Comparison of ENCODE assay signal across 21 mouse cellular contexts in genomic region chr10:86852160-86852559, GRCm38 (mm10).
DNase-seq lines count a peak whose midpoint lies in the region; ATAC-seq and TF ChIP-seq lines count a peak whose summit lies in the region.
"Had no signal": no experiment of that assay in that cellular context is flagged by ENCODE, and none has a peak within 500 bp of the region (broad histone marks: within the 10 kb centered on the region; RNA-seq: fewer than 3 reads in every experiment).

No protein-coding gene starts in this region.

- no peak overlapping the region for H3K4me2 ChIP-seq in forebrain, embryonic 14.5 days (ENCODE audit: low read length)
- H3K4me2 ChIP-seq in forebrain, postnatal 0 days (ENCODE audit: low read depth), result no peak overlapping the region
- no peak overlapping the region for H3K4me2 ChIP-seq in hindbrain, embryonic 15.5 days
- H3K4me2 ChIP-seq in midbrain, postnatal 0 days (ENCODE audit: low read depth, low read length, poor library complexity, severe bottlenecking), result no peak overlapping the region
- H3K4me2 ChIP-seq: embryonic facial prominence, embryonic 13.5 days; forebrain, embryonic 13.5 days; heart, embryonic 13.5 days had no signal

- H3K9me3 ChIP-seq in forebrain, embryonic 14.5 days (replicated peaks; ENCODE audit: control insufficient read depth, low read length), result no peaks in the 10 kb centered on the region
- H3K9me3 ChIP-seq in forebrain, postnatal 0 days (ENCODE audit: low read length), result no peaks in the 10 kb centered on the region
- H3K9me3 ChIP-seq in hindbrain, embryonic 15.5 days, result no peaks in the 10 kb centered on the region
- no peaks in the 10 kb centered on the region for H3K9me3 ChIP-seq in hindbrain, embryonic 10.5 days
- no peaks in the 10 kb centered on the region for H3K9me3 ChIP-seq in midbrain, postnatal 0 days (ENCODE audit: low read length)
- H3K9me3 ChIP-seq: embryonic facial prominence, embryonic 13.5 days; forebrain, embryonic 13.5 days; G1E; heart, embryonic 13.5 days had no signal

- no peak overlapping the region for H3K27ac ChIP-seq in forebrain, embryonic 14.5 days (ENCODE audit: low read depth, low read length)
- no peak overlapping the region for H3K27ac ChIP-seq in forebrain, postnatal 0 days (ENCODE audit: low read depth, low read length)
- H3K27ac ChIP-seq in hindbrain, embryonic 15.5 days (replicated peaks), result no peak overlapping the region
- H3K27ac ChIP-seq in hindbrain, embryonic 10.5 days, result no peak overlapping the region
- no peak overlapping the region for H3K27ac ChIP-seq in midbrain, postnatal 0 days (ENCODE audit: low read depth, low read length)
- H3K27ac ChIP-seq: embryonic facial prominence, embryonic 13.5 days; forebrain, embryonic 13.5 days; heart, embryonic 13.5 days had no signal

- H3K4me3 ChIP-seq in forebrain, embryonic 14.5 days (ENCODE audit: low read depth, low read length), result no peak overlapping the region
- no peak overlapping the region for H3K4me3 ChIP-seq in forebrain, postnatal 0 days (ENCODE audit: low read depth, low read length)
- H3K4me3 ChIP-seq in hindbrain, embryonic 15.5 days, result no peak overlapping the region
- H3K4me3 ChIP-seq in hindbrain, embryonic 10.5 days, result no peak overlapping the region
- H3K4me3 ChIP-seq in midbrain, postnatal 0 days (ENCODE audit: low read depth, low read length), result no peak overlapping the region
- H3K4me3 ChIP-seq: embryonic facial prominence, embryonic 13.5 days; forebrain, embryonic 13.5 days; heart, embryonic 13.5 days had no signal

- H3K9ac ChIP-seq in forebrain, embryonic 14.5 days (ENCODE audit: low read length), result no peak overlapping the region
- no peak overlapping the region for H3K9ac ChIP-seq in forebrain, postnatal 0 days
- H3K9ac ChIP-seq in hindbrain, embryonic 15.5 days, result no peak overlapping the region
- H3K9ac ChIP-seq in midbrain, postnatal 0 days (replicated peaks; ENCODE audit: low read length, poor library complexity, severe bottlenecking), result no peak overlapping the region
- H3K9ac ChIP-seq: embryonic facial prominence, embryonic 13.5 days; forebrain, embryonic 13.5 days; heart, embryonic 13.5 days had no signal

- no peaks in the 10 kb centered on the region for H3K36me3 ChIP-seq in forebrain, embryonic 14.5 days (ENCODE audit: control insufficient read depth, insufficient read depth, low read length)
- no peaks in the 10 kb centered on the region for H3K36me3 ChIP-seq in forebrain, postnatal 0 days (ENCODE audit: insufficient read depth)
- no peaks in the 10 kb centered on the region for H3K36me3 ChIP-seq in hindbrain, embryonic 15.5 days
- no peaks in the 10 kb centered on the region for H3K36me3 ChIP-seq in hindbrain, embryonic 10.5 days
- no peaks in the 10 kb centered on the region for H3K36me3 ChIP-seq in midbrain, postnatal 0 days (ENCODE audit: insufficient read depth, low read length)
- H3K36me3 ChIP-seq: embryonic facial prominence, embryonic 13.5 days; G1E; heart, embryonic 13.5 days had no signal

- ATAC-seq in forebrain, embryonic 14.5 days, result no peak
- no peak for ATAC-seq in forebrain, postnatal 0 days
- peak; percentile 68 for ATAC-seq in hindbrain, embryonic 15.5 days (ENCODE audit: low FRiP score, low read depth)
- peak; percentile 51; the same call in 1 of the 2 replicates for ATAC-seq in midbrain, postnatal 0 days (ENCODE audit: low FRiP score)
- ATAC-seq: CD4-positive, CD25-positive, alpha-beta regulatory T cell, adult 4 months; forebrain, embryonic 13.5 days; intestine, embryonic 16.5 days had no signal

- H3K27me3 ChIP-seq in forebrain, embryonic 14.5 days (replicated peaks; ENCODE audit: control insufficient read depth, insufficient read depth, low read length), result no peaks in the 10 kb centered on the region
- H3K27me3 ChIP-seq in forebrain, postnatal 0 days (ENCODE audit: insufficient read depth, low read length), result no peaks in the 10 kb centered on the region
- no peaks in the 10 kb centered on the region for H3K27me3 ChIP-seq in hindbrain, embryonic 15.5 days
- H3K27me3 ChIP-seq in hindbrain, embryonic 10.5 days (ENCODE audit: insufficient read depth, poor library complexity, severe bottlenecking), result peaks cover 6% of the 10 kb centered on the region
- no peaks in the 10 kb centered on the region for H3K27me3 ChIP-seq in midbrain, postnatal 0 days (ENCODE audit: insufficient read depth, low read length)
- H3K27me3 ChIP-seq: embryonic facial prominence, embryonic 13.5 days; forebrain, embryonic 13.5 days; heart, embryonic 13.5 days had no signal

- no peak for TF ChIP-seq CTCF in forebrain, postnatal 0 days (IDR thresholded peaks at IDR 0.05; ENCODE audit: low read depth)
- no peak for TF ChIP-seq CTCF in midbrain, postnatal 0 days (IDR thresholded peaks at IDR 0.05)

- WGBS in forebrain, embryonic 14.5 days, result 76% methylated on average over 6 of the region's 6 CpGs
- WGBS in forebrain, postnatal 0 days, result 69% methylated on average over 6 of the region's 6 CpGs
- WGBS in hindbrain, embryonic 15.5 days, result 67% methylated on average over 6 of the region's 6 CpGs
- WGBS in hindbrain, embryonic 10.5 days, result 82% methylated on average over 6 of the region's 6 CpGs
- WGBS in midbrain, postnatal 0 days, result 66% methylated on average over 6 of the region's 6 CpGs

- H3K4me1 ChIP-seq in forebrain, embryonic 14.5 days (ENCODE audit: control insufficient read depth, insufficient read depth, low read length), result no peaks in the 10 kb centered on the region
- no peaks in the 10 kb centered on the region for H3K4me1 ChIP-seq in forebrain, postnatal 0 days (ENCODE audit: insufficient read depth)
- H3K4me1 ChIP-seq in hindbrain, embryonic 15.5 days (replicated peaks), result no peaks in the 10 kb centered on the region
- H3K4me1 ChIP-seq in hindbrain, embryonic 10.5 days (replicated peaks), result no peaks in the 10 kb centered on the region
- H3K4me1 ChIP-seq in midbrain, postnatal 0 days (ENCODE audit: insufficient read depth, low read length), result no peaks in the 10 kb centered on the region
- H3K4me1 ChIP-seq: embryonic facial prominence, embryonic 13.5 days; forebrain, embryonic 13.5 days had no signal

- peak; percentile 34 for DNase-seq in forebrain, embryonic 14.5 days (ENCODE audit: low spot score)
- DNase-seq in forebrain, postnatal 0 days, result no peak
- no peak for DNase-seq in hindbrain, embryonic 10.5 days (ENCODE audit: low spot score)
- DNase-seq in retina, postnatal 1 day, result peak; percentile 28
- DNase-seq in retina, embryonic 14.5 days (ENCODE audit: low spot score), result no peak
- DNase-seq in midbrain, postnatal 0 days (ENCODE audit: low spot score), result peak; percentile 46
- DNase-seq in spleen, postnatal 4 days (ENCODE audit: low spot score in 2 of 2), result no peak
- DNase-seq: adrenal gland, postnatal 10 days; B cell, adult 2 months; cerebellum, adult 11-12 months; cerebellum, adult 9-11 months; cerebellum, postnatal 36 days; gastrocnemius, postnatal 14 days; heart, postnatal 36 days had no signal

Comparison
In these comparisons a context has a peak if more than half of its experiments do, and no peak if none do; other contexts are left out.
1. DNase-seq: peak in forebrain, embryonic 14.5 days (single experiment), retina, postnatal 1 day (single experiment) and midbrain, postnatal 0 days (single experiment); none in forebrain, postnatal 0 days (single experiment), hindbrain, embryonic 10.5 days (single experiment), retina, embryonic 14.5 days (single experiment) and spleen, postnatal 4 days (0 of 2).
2. ATAC-seq: peak in hindbrain, embryonic 15.5 days (single experiment) and midbrain, postnatal 0 days (single experiment); none in forebrain, embryonic 14.5 days (single experiment) and forebrain, postnatal 0 days (single experiment).